Mouse (Mus musculus): ENCODE results near the gene AI597479. TPM values are rescaled to one million over a fixed set of nuclear protein-coding genes. Genes with fewer than 3 reads are reported as not detected.

Gene AI597479
- 4.0 and 5.0 TPM in 2 replicates for polyA plus RNA-seq (2012; rRNA removed)

DNA sequence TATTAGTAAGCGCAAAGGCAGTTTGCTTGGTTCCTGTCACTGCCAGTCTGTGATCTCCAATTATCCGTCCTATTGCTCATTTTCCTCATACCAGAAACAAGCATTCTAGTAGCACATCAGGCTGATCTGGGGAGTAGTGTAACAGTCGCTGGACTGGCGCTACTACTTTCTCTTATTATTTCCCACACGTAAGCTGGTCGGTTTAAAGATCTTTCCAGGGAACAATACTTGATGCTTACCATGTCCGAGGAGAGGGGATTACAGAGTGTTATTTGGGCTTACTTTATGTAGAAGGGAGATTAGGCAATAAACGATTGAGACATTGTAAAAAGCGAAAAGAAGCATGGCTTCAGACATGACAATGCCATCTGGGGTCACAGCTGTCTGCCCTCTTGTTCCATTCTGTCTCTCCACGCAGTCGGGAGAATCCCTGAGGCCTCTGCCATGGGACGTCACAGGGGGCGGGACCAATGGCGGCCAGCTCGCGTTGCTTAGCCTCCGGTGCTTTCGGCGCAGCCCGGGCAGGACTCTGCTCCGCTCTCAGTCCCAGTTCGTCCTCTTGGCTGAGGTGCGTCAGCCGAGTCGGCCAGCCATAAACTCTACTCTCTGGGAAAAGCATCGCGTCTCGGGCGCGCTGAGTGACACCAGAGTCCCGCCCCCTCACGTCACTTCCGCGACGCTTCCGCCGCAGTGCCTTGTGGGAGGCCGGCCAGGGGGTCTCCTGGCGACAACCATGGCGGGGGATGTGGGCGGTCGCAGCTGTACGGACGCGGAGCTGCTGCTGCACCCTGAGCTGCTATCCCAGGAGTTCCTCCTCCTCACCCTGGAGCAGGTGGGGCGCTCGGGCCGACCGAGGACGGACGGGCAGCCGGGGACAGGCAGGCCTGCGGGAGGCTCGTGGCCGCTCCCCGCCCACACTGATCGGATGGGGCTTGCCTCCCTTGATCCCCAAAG lies at the start of gene AI597479, which contains the start of gene Tgfbrap1:
AI597479 (plus strand) TSS at position 680 of the 954 bp plus-strand sequence.
Tgfbrap1 (minus strand) TSS at position 607 of the 954 bp plus-strand sequence.
- Histone ChIP-seq H3K4me1 (ENCODE audit: control insufficient read depth, insufficient read depth, low read length) (no peaks in the 10 kb centered on the region), H3K27me3 (replicated peaks; ENCODE audit: control insufficient read depth, insufficient read depth, low read length) (no peaks in the 10 kb centered on the region), H3K4me3 (ENCODE audit: insufficient read depth, low read depth, low read length) (peak within 1 kb of the TSS; percentile 78), H3K27ac (ENCODE audit: insufficient read depth, low read depth, low read length) (peak within 1 kb of the TSS; percentile 91), H3K36me3 (ENCODE audit: control insufficient read depth, insufficient read depth, low read length) (no peaks in the 10 kb centered on the region)
- WGBS: under 1% methylated on average over 57 of the region's 57 CpGs
- TF ChIP-seq POLR2A (IDR thresholded peaks at IDR 0.05; ENCODE audit: low read depth, low read length) (peak; percentile 69), CTCF (conservative IDR thresholded peaks at IDR 0.05; ENCODE audit: insufficient read depth, insufficient read length, low read depth, low read length) (no peak)
- peak; percentile 94 for DNase-seq

DNA sequence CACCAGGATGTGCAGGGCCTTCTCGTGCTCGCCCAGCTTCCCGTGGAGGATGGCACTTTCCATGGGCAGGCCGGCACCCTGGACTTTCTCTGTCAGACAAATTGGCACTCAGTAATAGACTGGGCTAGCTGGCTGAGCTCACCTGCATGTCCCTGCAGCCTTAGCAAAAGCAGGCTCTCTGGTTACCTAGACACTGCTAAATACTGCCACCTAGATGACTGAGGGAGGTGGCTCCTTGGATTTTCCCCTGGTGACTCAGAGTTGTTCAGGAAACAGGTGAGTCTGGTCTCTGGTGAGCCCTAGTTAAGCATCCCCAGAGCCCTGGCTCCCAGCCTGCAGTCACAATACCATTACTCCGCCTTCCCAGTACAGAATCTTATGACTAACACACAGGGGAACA lies 46.6 kb upstream of the AI597479 start:
- WGBS: 89% methylated on average over 5 of the region's 5 CpGs

DNA sequence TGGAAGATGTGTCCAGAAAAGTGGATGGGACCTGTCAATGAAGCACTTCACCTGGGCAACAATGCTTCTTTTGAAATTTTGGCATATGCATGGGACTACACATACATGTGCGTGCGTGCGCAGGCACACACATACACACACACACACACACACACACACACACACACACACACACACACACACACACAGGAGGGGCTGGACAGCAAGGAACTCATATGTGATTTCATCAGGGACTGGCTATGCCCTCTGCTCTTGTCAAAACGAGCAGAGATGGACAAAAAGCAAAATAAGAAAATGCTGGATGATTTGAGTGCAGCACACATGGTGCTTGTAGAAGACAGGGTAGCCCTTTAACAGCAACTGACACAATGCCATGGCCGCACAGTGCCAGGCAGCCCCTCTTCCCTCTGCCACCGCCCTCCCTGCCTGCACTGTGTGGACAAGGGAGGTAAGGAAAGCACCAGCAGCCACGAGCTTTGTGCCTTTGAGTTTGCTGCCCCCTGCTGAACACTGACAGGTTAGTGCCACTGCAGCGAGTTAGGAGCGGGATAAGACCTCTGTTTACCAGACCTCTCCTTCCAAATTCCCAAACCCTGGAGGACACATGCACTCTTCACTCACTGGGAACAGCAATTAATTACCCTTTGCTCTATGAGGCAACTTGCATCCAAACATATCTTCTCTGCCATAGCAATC lies 32.7 kb upstream of the AI597479 start:
- peak; percentile 62 for DNase-seq
- H3K4me1 ChIP-seq (ENCODE audit: control insufficient read depth, insufficient read depth, low read length): no peaks in the 10 kb centered on the region
- H3K36me3 ChIP-seq (ENCODE audit: control insufficient read depth, insufficient read depth, low read length): no peaks in the 10 kb centered on the region; the same call in 1 of the 2 replicates
- H3K27ac ChIP-seq (ENCODE audit: insufficient read depth, low read depth, low read length): no peak overlapping the region
- 63% methylated on average over 9 of the region's 9 CpGs for WGBS
- H3K4me3 ChIP-seq (ENCODE audit: insufficient read depth, low read depth, low read length): no peak overlapping the region
- TF ChIP-seq CTCF (conservative IDR thresholded peaks at IDR 0.05; ENCODE audit: insufficient read depth, insufficient read length, low read depth, low read length): peak; percentile 82
- no peak for TF ChIP-seq POLR2A (IDR thresholded peaks at IDR 0.05; ENCODE audit: low read depth, low read length)
- H3K27me3 ChIP-seq (replicated peaks; ENCODE audit: control insufficient read depth, insufficient read depth, low read length): no peaks in the 10 kb centered on the region

More for the DNA sequence above, 46.6 kb upstream of the AI597479 start:
- DNase-seq: no peak
- TF ChIP-seq POLR2A (IDR thresholded peaks at IDR 0.05; ENCODE audit: low read depth, low read length) (no peak), CTCF (conservative IDR thresholded peaks at IDR 0.05; ENCODE audit: insufficient read depth, insufficient read length, low read depth, low read length) (no peak; the same call in 1 of the 2 replicates)
- Histone ChIP-seq H3K4me1 (ENCODE audit: control insufficient read depth, insufficient read depth, low read length) (no peaks in the 10 kb centered on the region), H3K27ac (ENCODE audit: insufficient read depth, low read depth, low read length) (no peak overlapping the region), H3K27me3 (replicated peaks; ENCODE audit: control insufficient read depth, insufficient read depth, low read length) (no peaks in the 10 kb centered on the region), H3K4me3 (ENCODE audit: insufficient read depth, low read depth, low read length) (no peak overlapping the region), H3K36me3 (ENCODE audit: control insufficient read depth, insufficient read depth, low read length) (peaks cover 3% of the 10 kb centered on the region; the same call in 1 of the 2 replicates)

DNA sequence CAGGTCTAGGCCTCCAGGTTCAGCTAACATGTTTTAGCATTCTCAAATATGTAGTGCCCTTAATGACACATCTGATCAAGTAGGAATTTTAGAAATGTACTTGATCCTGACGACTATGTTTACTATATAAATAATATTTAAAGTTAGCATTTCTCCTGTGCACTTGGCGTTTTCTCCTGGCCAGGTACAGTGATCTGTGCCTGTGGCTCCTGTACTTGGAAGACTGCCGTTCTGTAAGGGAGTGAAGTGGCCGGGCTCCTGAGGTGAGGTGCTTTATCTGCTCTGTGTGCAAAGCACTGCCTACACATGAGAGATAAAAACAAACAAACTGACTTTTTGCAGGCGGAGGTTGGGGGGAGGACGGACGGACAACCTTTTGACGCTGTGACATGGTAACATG lies 31.9 kb upstream of the AI597479 start:
- Histone ChIP-seq H3K4me3 (ENCODE audit: insufficient read depth, low read depth, low read length) (no peak overlapping the region), H3K27me3 (replicated peaks; ENCODE audit: control insufficient read depth, insufficient read depth, low read length) (no peaks in the 10 kb centered on the region), H3K27ac (ENCODE audit: insufficient read depth, low read depth, low read length) (no peak overlapping the region), H3K4me1 (ENCODE audit: control insufficient read depth, insufficient read depth, low read length) (no peaks in the 10 kb centered on the region), H3K36me3 (ENCODE audit: control insufficient read depth, insufficient read depth, low read length) (no peaks in the 10 kb centered on the region; the same call in 1 of the 2 replicates)
- TF ChIP-seq CTCF (conservative IDR thresholded peaks at IDR 0.05; ENCODE audit: insufficient read depth, insufficient read length, low read depth, low read length) (no peak), POLR2A (IDR thresholded peaks at IDR 0.05; ENCODE audit: low read depth, low read length) (no peak)
- DNase-seq: no peak
- WGBS: 88% methylated on average over 8 of the region's 8 CpGs

DNA sequence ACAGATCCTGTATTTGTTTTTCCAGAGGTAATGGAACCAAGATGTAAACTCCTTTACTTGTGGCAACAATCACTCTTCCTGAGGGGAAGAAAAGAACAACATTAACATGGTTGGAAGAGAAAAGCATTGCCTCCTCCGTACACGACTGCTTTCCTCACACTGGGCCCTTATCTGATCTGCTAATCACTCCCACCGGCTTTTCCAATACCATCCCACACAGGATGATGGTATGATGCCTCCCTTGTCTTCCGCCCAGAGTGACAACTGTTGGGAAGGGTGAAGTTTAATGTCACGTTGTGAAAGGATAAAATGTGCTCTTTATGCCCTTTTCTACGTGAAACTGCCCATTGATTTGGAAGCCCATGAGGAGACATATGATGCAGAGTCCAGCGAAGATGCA lies 31.0 kb upstream of the AI597479 start:
- no peaks in the 10 kb centered on the region for H3K4me1 ChIP-seq (ENCODE audit: control insufficient read depth, insufficient read depth, low read length)
- no peaks in the 10 kb centered on the region for H3K27me3 ChIP-seq (replicated peaks; ENCODE audit: control insufficient read depth, insufficient read depth, low read length)
- no peaks in the 10 kb centered on the region; the same call in 1 of the 2 replicates for H3K36me3 ChIP-seq (ENCODE audit: control insufficient read depth, insufficient read depth, low read length)
- no peak overlapping the region for H3K27ac ChIP-seq (ENCODE audit: insufficient read depth, low read depth, low read length)
- WGBS: 63% methylated on average over 7 of the region's 7 CpGs
- TF ChIP-seq POLR2A (IDR thresholded peaks at IDR 0.05; ENCODE audit: low read depth, low read length) (no peak), CTCF (conservative IDR thresholded peaks at IDR 0.05; ENCODE audit: insufficient read depth, insufficient read length, low read depth, low read length) (no peak)
- no peak overlapping the region for H3K4me3 ChIP-seq (ENCODE audit: insufficient read depth, low read depth, low read length)
- DNase-seq: no peak

DNA sequence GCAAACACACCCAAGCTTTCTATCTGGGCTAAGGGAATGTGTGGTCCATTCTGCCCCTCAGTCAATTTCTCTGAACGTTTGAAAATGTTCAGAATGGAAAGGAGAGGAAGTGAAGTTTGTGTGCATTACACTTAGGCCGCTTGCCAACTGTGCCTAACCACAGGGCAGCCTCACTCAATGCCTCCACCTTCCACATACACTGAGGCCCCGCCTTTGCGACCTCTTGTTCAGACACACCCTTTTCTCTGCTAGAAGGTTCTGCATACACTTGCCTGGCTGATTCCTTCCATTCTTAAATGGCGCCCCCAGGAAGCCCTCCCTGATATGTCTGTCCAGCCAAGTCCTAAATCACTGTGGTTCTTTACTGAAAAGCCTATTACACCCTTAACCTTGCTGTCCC lies 27.8 kb upstream of the AI597479 start:
- no peaks in the 10 kb centered on the region for H3K4me1 ChIP-seq (ENCODE audit: control insufficient read depth, insufficient read depth, low read length)
- no peak overlapping the region for H3K4me3 ChIP-seq (ENCODE audit: insufficient read depth, low read depth, low read length)
- no peaks in the 10 kb centered on the region; the same call in 1 of the 2 replicates for H3K36me3 ChIP-seq (ENCODE audit: control insufficient read depth, insufficient read depth, low read length)
- no peak overlapping the region for H3K27ac ChIP-seq (ENCODE audit: insufficient read depth, low read depth, low read length)
- WGBS: 75% methylated on average over 5 of the region's 5 CpGs
- no peak for DNase-seq
- H3K27me3 ChIP-seq (replicated peaks; ENCODE audit: control insufficient read depth, insufficient read depth, low read length): no peaks in the 10 kb centered on the region
- TF ChIP-seq CTCF (conservative IDR thresholded peaks at IDR 0.05; ENCODE audit: insufficient read depth, insufficient read length, low read depth, low read length) (no peak), POLR2A (IDR thresholded peaks at IDR 0.05; ENCODE audit: low read depth, low read length) (no peak)

Data from kidney, adult 2 months (tissue).